Mouse (Mus musculus) megakaryocyte, embryonic 14.5 days (primary cell): ENCODE measurements around the gene Slc7a5.

Experiments used
- FLI1 ChIP-seq: IDR thresholded peaks from 2 replicates; pipeline ENCODE4 v1.6.1; 2012; ENCODE audit warnings: low read length, inconsistent platforms, mixed read lengths
- GATA1 ChIP-seq: IDR thresholded peaks from 3 replicates; pipeline ENCODE4 v1.6.1; 2012; ENCODE audit warnings: mixed read lengths, low read length, inconsistent platforms, borderline replicate concordance

GRCm38 (mm10) chr8:121865356-121865755 is 42.1 kb downstream of the Slc7a5 start:
- TF ChIP-seq GATA1 (no peak), FLI1 (no peak)
